Mouse (Mus musculus) MEL (cell line): Measurements from ENCODE around the gene Slc18a3. TPM values are rescaled to one million over a fixed set of nuclear protein-coding genes. Genes with fewer than 3 reads are reported as not detected.

Experiments used
- DNase-seq: peaks from one replicate; pipeline ENCODE4 v3.0.0; 2011; ENCODE audit warnings: low read depth, low spot score
- H3K27ac ChIP-seq: 2 replicates; pipeline ENCODE4 v1.5.1; 2012; ENCODE audit warnings: low read depth, mild to moderate bottlenecking, control low read depth, low read length, moderate library complexity; ENCODE audit not compliant: control insufficient read depth
- H3K27me3 ChIP-seq, 2 experiments: fragments of 150-350 bp in 1 of 2; sonication (generic) in 1 of 2; 2 replicates each; pipeline ENCODE4 v1.6.1; 2012; ENCODE audit warnings: low read length in 2 of 2, mild to moderate bottlenecking in 2 of 2, improper control_type of control experiment in 1 of 2, moderate library complexity in 1 of 2; ENCODE audit not compliant: insufficient read depth in 2 of 2, control insufficient read depth in 1 of 2
- H3K36me3 ChIP-seq, 2 experiments: 2 replicates each; pipeline ENCODE4 v1.6.1; 2012 to 2014; ENCODE audit warnings: low read length in 2 of 2, improper control_type of control experiment in 1 of 2, inconsistent platforms in 1 of 2, mild to moderate bottlenecking in 1 of 2; ENCODE audit not compliant: insufficient read depth in 2 of 2, control insufficient read depth in 1 of 2
- H3K4me1 ChIP-seq, 2 experiments: fragments of 150-350 bp in 1 of 2; sonication (generic) in 1 of 2; 2 replicates each; pipeline ENCODE4 v1.6.1; 2012; ENCODE audit warnings: low read length in 2 of 2, improper control_type of control experiment in 1 of 2, mild to moderate bottlenecking in 1 of 2; ENCODE audit not compliant: insufficient read depth in 2 of 2, control insufficient read depth in 1 of 2
- H3K4me3 ChIP-seq, 2 experiments: fragments of 150-350 bp in 1 of 2; sonication (generic) in 1 of 2; 2 replicates each; pipeline ENCODE4 v1.5.1; 2012; ENCODE audit warnings: low read depth in 2 of 2, low read length in 2 of 2, mild to moderate bottlenecking in 2 of 2, moderate library complexity in 2 of 2, control low read depth in 1 of 2, improper control_type of control experiment in 1 of 2; ENCODE audit not compliant: control insufficient read depth in 1 of 2, insufficient read depth in 1 of 2
- H3K79me2 ChIP-seq: 2 replicates; pipeline ENCODE4 v1.6.1; 2012; ENCODE audit warnings: mild to moderate bottlenecking, low read length, moderate library complexity; ENCODE audit not compliant: control insufficient read depth, poor library complexity, insufficient read depth
- H3K9ac ChIP-seq: 2 replicates; pipeline ENCODE4 v1.6.1; 2012; ENCODE audit warnings: low read depth, mild to moderate bottlenecking, control low read depth, low read length, moderate library complexity; ENCODE audit not compliant: control insufficient read depth, poor library complexity, severe bottlenecking
- H3K9me3 ChIP-seq: fragments of 150-350 bp; sonication (generic); replicated peaks from 2 replicates; pipeline ENCODE4 v1.6.1; 2012; ENCODE audit warnings: mild to moderate bottlenecking, low read length, improper control_type of control experiment, moderate library complexity; ENCODE audit not compliant: insufficient read depth
- CHD1 ChIP-seq: IDR thresholded peaks from 2 replicates; pipeline ENCODE4 v1.6.1; 2012; ENCODE audit warnings: low read depth, mild to moderate bottlenecking, inconsistent platforms, low read length, improper control_type of control experiment
- ELF1 ChIP-seq: IDR thresholded peaks from 2 replicates; pipeline ENCODE4 v1.6.1; 2014; ENCODE audit warnings: low read depth, mild to moderate bottlenecking, inconsistent platforms, low read length, improper control_type of control experiment, moderate library complexity
- GABPA ChIP-seq: IDR thresholded peaks from 2 replicates; pipeline ENCODE4 v1.6.1; 2012; ENCODE audit warnings: low read depth, mild to moderate bottlenecking, inconsistent platforms, low read length, improper control_type of control experiment, moderate library complexity
- MAFK ChIP-seq: IDR thresholded peaks from 2 replicates; pipeline ENCODE4 v1.6.1; 2011; ENCODE audit warnings: low read depth, mild to moderate bottlenecking, low read length, improper control_type of control experiment, borderline replicate concordance
- POLR2A ChIP-seq, 2 experiments: IDR thresholded peaks; 2 replicates each; pipeline ENCODE4 v1.6.1; 2011 to 2012; ENCODE audit warnings: low read length in 2 of 2, mild to moderate bottlenecking in 2 of 2, control low read depth in 1 of 2, improper control_type of control experiment in 1 of 2, low read depth in 1 of 2, moderate library complexity in 1 of 2; ENCODE audit not compliant: control insufficient read depth in 1 of 2, insufficient read depth in 1 of 2, poor library complexity in 1 of 2
- SMC3 ChIP-seq: IDR thresholded peaks from 2 replicates; pipeline ENCODE4 v1.6.1; 2011; ENCODE audit warnings: low read depth, low read length, improper control_type of control experiment
- TAL1 ChIP-seq: IDR thresholded peaks from 2 replicates; pipeline ENCODE4 v1.6.1; 2012; ENCODE audit warnings: mild to moderate bottlenecking, inconsistent platforms, low read length, moderate library complexity, mixed read lengths
- TCF12 ChIP-seq: IDR thresholded peaks from 2 replicates; pipeline ENCODE4 v1.6.1; 2014; ENCODE audit warnings: low read depth, mild to moderate bottlenecking, inconsistent platforms, low read length, improper control_type of control experiment, moderate library complexity
- USF1 ChIP-seq: IDR thresholded peaks from 2 replicates; pipeline ENCODE4 v1.6.1; 2014; ENCODE audit warnings: low read depth, mild to moderate bottlenecking, inconsistent platforms, low read length, improper control_type of control experiment, moderate library complexity
- ZNF384 ChIP-seq: IDR thresholded peaks from 2 replicates; pipeline ENCODE4 v1.6.1; 2012; ENCODE audit warnings: low read depth, mild to moderate bottlenecking, inconsistent platforms, low read length, improper control_type of control experiment
- polyA plus RNA-seq, 2 experiments: library from polyadenylated mRNA; stranded (reverse) in 1 of 2; unstranded in 1 of 2; fragments of >175 nt in 1 of 2; fragments of >200 nt in 1 of 2; gene quantifications; 2 replicates each; pipeline versions ENCODE4 v1.2.1 to v1.2.4; 2012; ENCODE audit warnings: low replicate concordance in 2 of 2, low read depth in 1 of 2; ENCODE audit not compliant: insufficient read length in 2 of 2, insufficient read depth in 1 of 2, missing spikeins in 1 of 2
- total RNA-seq: library from RNA; depleted of rRNA; stranded (reverse); fragments of 300-350 nt; gene quantifications from 2 replicates; pipeline ENCODE4 v1.2.3, GENCODE M21; 2012

The Slc18a3 gene
- total and polyA plus RNA-seq, 3 experiments: not detected

- no peak overlapping the region for H3K27ac ChIP-seq
- no peak overlapping the region for H3K4me3 ChIP-seq
- H3K4me1 ChIP-seq: no peaks in the 10 kb centered on the region
- no peaks in the 10 kb centered on the region for H3K27me3 ChIP-seq
- H3K9me3 ChIP-seq: no peaks in the 10 kb centered on the region
- no peak for DNase-seq
- no peaks in the 10 kb centered on the region for H3K79me2 ChIP-seq
- H3K36me3 ChIP-seq: no peaks in the 10 kb centered on the region
- no peak for TF ChIP-seq POLR2A (IDR thresholded peaks at IDR 0.05; ENCODE audit: control insufficient read depth in 1 of 2, insufficient read depth in 1 of 2, low read depth in 1 of 2, low read length in 2 of 2, poor library complexity in 1 of 2)
- H3K9ac ChIP-seq: no peak overlapping the region
These were observed 838 bp upstream of the Slc18a3 start for GRCm38 (mm10) chr14:32465506-32465870.

- Histone ChIP-seq H3K27me3 (no peaks in the 10 kb centered on the region; a peak in 2 of 4 replicates), H3K36me3 (no peaks in the 10 kb centered on the region)
- no peak for TF ChIP-seq MAFK
- no peak for TF ChIP-seq ZNF384
- TF ChIP-seq, all 39 proteins: peak for 0
- no peak overlapping the region for H3K4me3 ChIP-seq
- no peaks in the 10 kb centered on the region for H3K4me1 ChIP-seq
- no peaks in the 10 kb centered on the region for H3K79me2 ChIP-seq
- no peak overlapping the region for H3K27ac ChIP-seq
- no peak overlapping the region for H3K9ac ChIP-seq
- no peak for DNase-seq
- H3K9me3 ChIP-seq: no peaks in the 10 kb centered on the region
These were observed 1.2 kb downstream of the Slc18a3 start for GRCm38 (mm10) chr14:32463211-32464040.

GRCm38 (mm10) chr14:32452552-32452951, 12.1 kb downstream of the Slc18a3 start:
- H3K79me2 ChIP-seq: no peaks in the 10 kb centered on the region
- TF ChIP-seq ELF1: no peak
- no peak for TF ChIP-seq USF1
- TF ChIP-seq SMC3: no peak
- TF ChIP-seq TAL1: no peak
- no peak for TF ChIP-seq CHD1
- no peak for TF ChIP-seq GABPA
- no peak for TF ChIP-seq TCF12
- H3K36me3 ChIP-seq: no peaks in the 10 kb centered on the region; a peak in 1 of 4 replicates
- H3K27ac ChIP-seq: no peak overlapping the region
- H3K27me3 ChIP-seq: peaks cover 0 to 5% of the 10 kb centered on the region in 2 experiments; a peak in 3 of 4 replicates
- no peaks in the 10 kb centered on the region for H3K9me3 ChIP-seq
- H3K4me3 ChIP-seq: no peak overlapping the region
- no peak for DNase-seq
- no peak overlapping the region for H3K9ac ChIP-seq
- no peaks in the 10 kb centered on the region for H3K4me1 ChIP-seq
